ENCODE assay signal across 7 mouse cellular contexts in the genomic region with DNA sequence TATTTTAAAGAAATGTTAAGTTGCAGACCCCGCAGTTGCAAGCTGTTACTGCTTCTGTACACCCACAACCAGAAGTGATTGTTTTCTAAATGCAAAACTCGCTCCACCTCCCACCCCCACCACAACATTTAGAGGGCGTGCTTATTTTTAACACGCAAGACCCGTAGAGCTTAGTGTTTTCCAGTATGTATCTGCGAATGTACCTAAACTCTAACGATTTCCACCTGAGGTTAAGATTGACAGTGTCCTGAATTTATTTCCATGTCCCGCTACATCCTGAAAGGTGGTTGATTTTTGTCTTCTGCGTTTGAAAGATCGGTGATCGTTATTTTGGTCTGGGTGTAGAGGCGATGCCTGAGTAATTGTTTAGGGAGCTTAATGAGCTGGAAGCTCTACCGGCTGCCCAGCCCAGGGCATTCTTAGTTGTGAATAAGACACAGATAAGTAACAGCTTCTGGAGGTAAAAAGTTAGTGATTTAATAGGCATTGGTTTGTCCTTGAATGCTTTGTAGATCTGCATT. TPM values are rescaled to one million over a fixed set of nuclear protein-coding genes. Genes with fewer than 3 reads are reported as not detected.
DNase-seq lines count a peak whose midpoint lies in the region; ATAC-seq and TF ChIP-seq lines count a peak whose summit lies in the region.

No protein-coding gene starts in this region.

- no peaks in the 10 kb centered on the region for H3K9me3 ChIP-seq in lung, postnatal 0 days (ENCODE audit: low read length)
- no peaks in the 10 kb centered on the region for H3K9me3 ChIP-seq in embryonic facial prominence, embryonic 15.5 days (replicated peaks)
- H3K9me3 ChIP-seq in intestine, embryonic 14.5 days (ENCODE audit: control insufficient read depth, low read length) = no peaks in the 10 kb centered on the region
- no peaks in the 10 kb centered on the region for H3K9me3 ChIP-seq in midbrain, embryonic 14.5 days (ENCODE audit: control insufficient read depth, low read length)

- H3K4me2 ChIP-seq in lung, postnatal 0 days (replicated peaks; ENCODE audit: low read depth, low read length) = peak overlapping the region; percentile 96
- peak overlapping the region; percentile 94 for H3K4me2 ChIP-seq in embryonic facial prominence, embryonic 15.5 days (replicated peaks)
- peak overlapping the region; percentile 86 for H3K4me2 ChIP-seq in intestine, embryonic 14.5 days (ENCODE audit: low read length)
- peak overlapping the region; percentile 92 for H3K4me2 ChIP-seq in midbrain, embryonic 14.5 days (ENCODE audit: low read length)

- no peaks in the 10 kb centered on the region for H3K4me1 ChIP-seq in lung, postnatal 0 days (ENCODE audit: insufficient read depth, low read depth, low read length)
- H3K4me1 ChIP-seq in embryonic facial prominence, embryonic 15.5 days = peaks cover 9% of the 10 kb centered on the region; the same call in 1 of the 2 replicates
- no peaks in the 10 kb centered on the region for H3K4me1 ChIP-seq in intestine, embryonic 14.5 days (replicated peaks; ENCODE audit: control insufficient read depth, insufficient read depth, low read length)
- H3K4me1 ChIP-seq in midbrain, embryonic 14.5 days (ENCODE audit: control insufficient read depth, insufficient read depth, low read length) = peaks cover 4% of the 10 kb centered on the region; the same call in 1 of the 2 replicates

- H3K27ac ChIP-seq in lung, postnatal 0 days (ENCODE audit: low read length) = peak overlapping the region; percentile 82; the same call in 1 of the 2 replicates
- peak overlapping the region; percentile 75; the same call in 1 of the 2 replicates for H3K27ac ChIP-seq in embryonic facial prominence, embryonic 15.5 days (replicated peaks)
- H3K27ac ChIP-seq in intestine, embryonic 14.5 days (ENCODE audit: low read depth) = no peak overlapping the region
- H3K27ac ChIP-seq in midbrain, embryonic 14.5 days (replicated peaks; ENCODE audit: low read depth, low read length) = no peak overlapping the region

- no peak for TF ChIP-seq CTCF in lung, postnatal 0 days (IDR thresholded peaks at IDR 0.05)

- WGBS in lung, postnatal 0 days = 5% methylated on average over 13 of the region's 13 CpGs
- WGBS in embryonic facial prominence, embryonic 15.5 days = 5% methylated on average over 13 of the region's 13 CpGs
- 4% methylated on average over 13 of the region's 13 CpGs for WGBS in intestine, embryonic 14.5 days
- 6% methylated on average over 13 of the region's 13 CpGs for WGBS in midbrain, embryonic 14.5 days

- no peaks in the 10 kb centered on the region for H3K27me3 ChIP-seq in lung, postnatal 0 days (replicated peaks; ENCODE audit: insufficient read depth, low read length)
- H3K27me3 ChIP-seq in embryonic facial prominence, embryonic 15.5 days = peaks cover 21% of the 10 kb centered on the region
- H3K27me3 ChIP-seq in intestine, embryonic 14.5 days (replicated peaks; ENCODE audit: control insufficient read depth, insufficient read depth, low read length) = peaks cover 42% of the 10 kb centered on the region
- peaks cover 43% of the 10 kb centered on the region for H3K27me3 ChIP-seq in midbrain, embryonic 14.5 days (ENCODE audit: control insufficient read depth, insufficient read depth, low read length)

- peak overlapping the region; percentile 81; the same call in 1 of the 2 replicates for H3K9ac ChIP-seq in lung, postnatal 0 days (replicated peaks; ENCODE audit: low read depth)
- no peak overlapping the region for H3K9ac ChIP-seq in embryonic facial prominence, embryonic 15.5 days
- H3K9ac ChIP-seq in intestine, embryonic 14.5 days (ENCODE audit: low read length) = peak overlapping the region; percentile 64
- H3K9ac ChIP-seq in midbrain, embryonic 14.5 days (replicated peaks; ENCODE audit: low read length) = peak overlapping the region; percentile 53; the same call in 1 of the 2 replicates

- peak overlapping the region; percentile 81 for H3K4me3 ChIP-seq in lung, postnatal 0 days (ENCODE audit: low read depth, low read length)
- H3K4me3 ChIP-seq in embryonic facial prominence, embryonic 15.5 days (replicated peaks) = peak overlapping the region; percentile 73
- peak overlapping the region; percentile 71 for H3K4me3 ChIP-seq in intestine, embryonic 14.5 days (ENCODE audit: low read depth, low read length)
- peak overlapping the region; percentile 61 for H3K4me3 ChIP-seq in midbrain, embryonic 14.5 days (replicated peaks; ENCODE audit: low read depth, low read length)

- no peak for ATAC-seq in lung, postnatal 0 days
- no peak for ATAC-seq in embryonic facial prominence, embryonic 15.5 days (ENCODE audit: insufficient number of reproducible peaks, low FRiP score, low TSS enrichment, low read depth)
- no peak for ATAC-seq in intestine, embryonic 14.5 days (replicated peaks; ENCODE audit: low FRiP score, low TSS enrichment, low read depth)
- ATAC-seq in midbrain, embryonic 14.5 days (ENCODE audit: low FRiP score, low TSS enrichment) = no peak

- TF ChIP-seq EP300 in lung, postnatal 0 days (IDR thresholded peaks at IDR 0.05) = no peak

- no peaks in the 10 kb centered on the region for H3K36me3 ChIP-seq in lung, postnatal 0 days (ENCODE audit: insufficient read depth, low read length)
- no peaks in the 10 kb centered on the region for H3K36me3 ChIP-seq in embryonic facial prominence, embryonic 15.5 days
- no peaks in the 10 kb centered on the region for H3K36me3 ChIP-seq in intestine, embryonic 14.5 days (ENCODE audit: control insufficient read depth, insufficient read depth, low read length)
- H3K36me3 ChIP-seq in midbrain, embryonic 14.5 days (ENCODE audit: control insufficient read depth, insufficient read depth, low read length) = no peaks in the 10 kb centered on the region

- no peak for DNase-seq in lung, postnatal 0 days (ENCODE audit: low spot score)
- DNase-seq in lung, postnatal 36 days = no peak
- no peak for DNase-seq in intestine, embryonic 14.5 days (ENCODE audit: low spot score)
- peak; percentile 26 for DNase-seq in midbrain, embryonic 14.5 days
- no peak for DNase-seq in natural killer cell, adult 2 months (ENCODE audit: low spot score in 2 of 2)
- DNase-seq in ovary, postnatal 36 days (ENCODE audit: low spot score) = no peak

RNA-seq across cellular contexts. Expression of a gene that starts 1.6 kb away (rescaled TPM):
- polyA plus RNA-seq in lung, postnatal 0 days (2015; fragmentation: Nextera tagmentation; extraction: Ambion mirVana) = 12.9 and 14.4 TPM in 2 replicates
- polyA plus RNA-seq in embryonic facial prominence, embryonic 15.5 days (2015; fragmentation: Nextera tagmentation; extraction: Ambion mirVana) = 17.5 and 18.4 TPM in 2 replicates
- 18.9 and 20.1 TPM in 2 replicates for polyA plus RNA-seq in intestine, embryonic 14.5 days (2014; fragmentation: Nextera tagmentation; extraction: Ambion mirVana)
- polyA plus RNA-seq in midbrain, embryonic 14.5 days (2014; fragmentation: Nextera tagmentation; extraction: Ambion mirVana) = 5.2 and 5.3 TPM in 2 replicates

Comparison
In these comparisons a context has a peak if more than half of its experiments do, and no peak if none do; other contexts are left out.
1. H3K27ac ChIP-seq: peak in lung, postnatal 0 days (single experiment) and embryonic facial prominence, embryonic 15.5 days (single experiment); none in intestine, embryonic 14.5 days (single experiment) and midbrain, embryonic 14.5 days (single experiment).
2. Peak in every context shown above with its lines, with median percentiles within 50 percentile points of each other: H3K4me2 ChIP-seq and H3K4me3 ChIP-seq.